Mouse (Mus musculus) myocyte (in vitro differentiated cells): ENCODE measurements around the gene Arel1. TPM values are rescaled to one million over a fixed set of nuclear protein-coding genes. Genes with fewer than 3 reads are reported as not detected.

Source experiments
- H3K27me3 ChIP-seq: one replicate; pipeline ENCODE4 v1.6.1; 2011; ENCODE audit not compliant: control insufficient read depth, insufficient read depth, insufficient read length
- H3K36me3 ChIP-seq: one replicate; pipeline ENCODE4 v1.6.1; 2011; ENCODE audit not compliant: control insufficient read depth, insufficient read depth
- H3K4me2 ChIP-seq: one replicate; pipeline ENCODE4 v1.6.1; 2011; ENCODE audit warnings: low read depth, control low read depth
- H3K4me3 ChIP-seq: one replicate; pipeline ENCODE4 v1.5.1; 2011; ENCODE audit warnings: mild to moderate bottlenecking, control low read depth, moderate library complexity
- H3K79me2 ChIP-seq: one replicate; pipeline ENCODE4 v1.6.1; 2011; ENCODE audit not compliant: control insufficient read depth, insufficient read depth
- H3ac ChIP-seq: one replicate; pipeline ENCODE4 v1.6.1; 2011; ENCODE audit not compliant: control insufficient read depth, insufficient read length
- CEBPB ChIP-seq: IDR thresholded peaks from 2 replicates; pipeline ENCODE4 v1.6.1; 2011; ENCODE audit warnings: mild to moderate bottlenecking, moderate library complexity; ENCODE audit not compliant: poor library complexity, insufficient read depth, severe bottlenecking
- E2F4 ChIP-seq: IDR thresholded peaks from one replicate; pipeline ENCODE4 v1.6.1; 2011; ENCODE audit warnings: mild to moderate bottlenecking, control low read depth, moderate library complexity; ENCODE audit not compliant: insufficient read depth
- MAX ChIP-seq: IDR thresholded peaks from one replicate; pipeline ENCODE4 v1.6.1; 2011; ENCODE audit warnings: low read depth, mild to moderate bottlenecking, control low read depth
- MYOD1 ChIP-seq, 3 experiments: IDR thresholded peaks; one replicate each; pipeline ENCODE4 v1.6.1; 2011; ENCODE audit warnings: control low read depth in 2 of 3, low read depth in 2 of 3, mild to moderate bottlenecking in 2 of 3, moderate library complexity in 1 of 3; ENCODE audit not compliant: insufficient read length in 2 of 3, control insufficient read depth in 1 of 3
- MYOG ChIP-seq, 3 experiments: IDR thresholded peaks; one replicate each; pipeline ENCODE4 v1.6.1; 2011; ENCODE audit warnings: control low read depth in 2 of 3, low read depth in 2 of 3, mild to moderate bottlenecking in 2 of 3; ENCODE audit not compliant: insufficient read length in 2 of 3, control insufficient read depth in 1 of 3, insufficient read depth in 1 of 3
- POLR2A ChIP-seq: IDR thresholded peaks from one replicate; pipeline ENCODE4 v1.6.1; 2011; ENCODE audit warnings: low read depth, mild to moderate bottlenecking, control low read depth, moderate library complexity; ENCODE audit not compliant: insufficient read length
- POLR2AphosphoS2 ChIP-seq: IDR thresholded peaks from one replicate; pipeline ENCODE4 v1.6.1; 2011; ENCODE audit warnings: low read depth, control low read depth; ENCODE audit not compliant: insufficient read length
- REST ChIP-seq: IDR thresholded peaks from one replicate; pipeline ENCODE4 v1.6.1; 2011; ENCODE audit warnings: mild to moderate bottlenecking, control low read depth, moderate library complexity; ENCODE audit not compliant: insufficient read depth, insufficient read length
- SRF ChIP-seq: IDR thresholded peaks from one replicate; pipeline ENCODE4 v1.6.1; 2011; ENCODE audit warnings: low read depth; ENCODE audit not compliant: control insufficient read depth, insufficient read length
- TCF12 ChIP-seq: IDR thresholded peaks from one replicate; pipeline ENCODE4 v1.6.1; 2011; ENCODE audit warnings: mild to moderate bottlenecking, control low read depth; ENCODE audit not compliant: poor library complexity, insufficient read depth, severe bottlenecking
- TCF3 ChIP-seq: IDR thresholded peaks from one replicate; pipeline ENCODE4 v1.6.1; 2011; ENCODE audit warnings: low read depth, control low read depth; ENCODE audit not compliant: insufficient read length
- USF1 ChIP-seq: IDR thresholded peaks from one replicate; pipeline ENCODE4 v1.6.1; 2011; ENCODE audit warnings: low read depth, mild to moderate bottlenecking, control low read depth, moderate library complexity
- polyA plus RNA-seq: library from polyadenylated mRNA; unstranded; fragments of >200 nt; fragmentation: generic; extraction: Trizol; gene quantifications from one replicate; pipeline ENCODE4 v1.2.1, GENCODE M21; 2012; ENCODE audit warnings: missing spikeins

The Arel1 gene
- 17.4 TPM for polyA plus RNA-seq

- peak; percentile 51 for TF ChIP-seq POLR2A
- TF ChIP-seq MYOD1 (IDR thresholded peaks at IDR 0.05; ENCODE audit: control insufficient read depth in 1 of 3, insufficient read length in 2 of 3, low read depth in 2 of 3): no peak
- no peak for TF ChIP-seq E2F4
- TF ChIP-seq USF1: no peak
- no peak for TF ChIP-seq TCF3
- TF ChIP-seq MAX: peak; percentile 44
- no peak for TF ChIP-seq MYOG (IDR thresholded peaks at IDR 0.05; ENCODE audit: control insufficient read depth in 1 of 3, insufficient read depth in 1 of 3, insufficient read length in 2 of 3, low read depth in 2 of 3)
- no peak for TF ChIP-seq CEBPB
- no peak for TF ChIP-seq REST
- no peak for TF ChIP-seq SRF
- TF ChIP-seq POLR2AphosphoS2: peak; percentile 34
- TF ChIP-seq TCF12: no peak
- Histone ChIP-seq H3ac (peak within 1 kb of the TSS; percentile 25), H3K4me2 (peak within 1 kb of the TSS; percentile 96), H3K4me3 (peak within 1 kb of the TSS; percentile 92), H3K27me3 (no peaks in the 10 kb centered on the region), H3K79me2 (peaks cover 66% of the 10 kb centered on the region), H3K36me3 (peaks cover 23% of the 10 kb centered on the region)
These were observed at the start of gene Arel1, which contains the start of gene Fcf1 for GRCm38 (mm10) chr12:84970428-84971096. Gene Arel1 (minus strand): TSS chr12:84970900. Gene Fcf1 (plus strand): TSS chr12:84970897.

- no peaks in the 10 kb centered on the region for H3K27me3 ChIP-seq
- peaks cover 39% of the 10 kb centered on the region for H3K36me3 ChIP-seq
- no peak overlapping the region for H3K4me3 ChIP-seq
- TF ChIP-seq SRF (no peak), POLR2AphosphoS2 (no peak), TCF12 (no peak), E2F4 (no peak), MAX (no peak), MYOD1 (IDR thresholded peaks at IDR 0.05; ENCODE audit: control insufficient read depth in 1 of 3, insufficient read length in 2 of 3, low read depth in 2 of 3) (no peak), MYOG (IDR thresholded peaks at IDR 0.05; ENCODE audit: control insufficient read depth in 1 of 3, insufficient read depth in 1 of 3, insufficient read length in 2 of 3, low read depth in 2 of 3) (no peak), USF1 (no peak), REST (no peak), POLR2A (no peak)
- no peak overlapping the region for H3K4me2 ChIP-seq
- peaks cover 60% of the 10 kb centered on the region for H3K79me2 ChIP-seq
- H3ac ChIP-seq: no peak overlapping the region
These were observed 41.5 kb upstream of the Arel1 start for GRCm38 (mm10) chr12:85012185-85012584.

- Histone ChIP-seq H3K4me3 (no peak overlapping the region), H3ac (no peak overlapping the region), H3K4me2 (no peak overlapping the region), H3K79me2 (peaks cover 72% of the 10 kb centered on the region), H3K27me3 (no peaks in the 10 kb centered on the region), H3K36me3 (peaks cover 28% of the 10 kb centered on the region)
- TF ChIP-seq CEBPB (no peak), SRF (no peak), TCF12 (no peak), MYOD1 (IDR thresholded peaks at IDR 0.05; ENCODE audit: control insufficient read depth in 1 of 3, insufficient read length in 2 of 3, low read depth in 2 of 3) (no peak), USF1 (no peak), TCF3 (no peak), POLR2A (no peak), E2F4 (no peak)
These were observed 39.8 kb upstream of the Arel1 start for GRCm38 (mm10) chr12:85010541-85010940.

GRCm38 (mm10) chr12:85009776-85010175, 39.1 kb upstream of the Arel1 start:
- H3ac ChIP-seq: no peak overlapping the region
- H3K4me2 ChIP-seq: no peak overlapping the region
- no peak overlapping the region for H3K4me3 ChIP-seq
- H3K27me3 ChIP-seq: no peaks in the 10 kb centered on the region
- peaks cover 28% of the 10 kb centered on the region for H3K36me3 ChIP-seq
- peaks cover 80% of the 10 kb centered on the region for H3K79me2 ChIP-seq
- no peak for TF ChIP-seq REST
- TF ChIP-seq POLR2AphosphoS2: no peak
- TF ChIP-seq SRF: no peak
- no peak for TF ChIP-seq MYOG (IDR thresholded peaks at IDR 0.05; ENCODE audit: control insufficient read depth in 1 of 3, insufficient read depth in 1 of 3, insufficient read length in 2 of 3, low read depth in 2 of 3)
- no peak for TF ChIP-seq POLR2A
- no peak for TF ChIP-seq E2F4
- no peak for TF ChIP-seq MAX

GRCm38 (mm10) chr12:85007021-85007420, 36.3 kb upstream of the Arel1 start:
- TF ChIP-seq TCF12 (no peak), MYOG (IDR thresholded peaks at IDR 0.05; ENCODE audit: control insufficient read depth in 1 of 3, insufficient read depth in 1 of 3, insufficient read length in 2 of 3, low read depth in 2 of 3) (no peak), TCF3 (no peak), E2F4 (no peak), CEBPB (no peak), SRF (no peak), MAX (no peak), POLR2AphosphoS2 (no peak), POLR2A (no peak), USF1 (no peak), MYOD1 (IDR thresholded peaks at IDR 0.05; ENCODE audit: control insufficient read depth in 1 of 3, insufficient read length in 2 of 3, low read depth in 2 of 3) (no peak), REST (no peak)
- Histone ChIP-seq H3K27me3 (no peaks in the 10 kb centered on the region), H3K36me3 (peaks cover 29% of the 10 kb centered on the region), H3ac (no peak overlapping the region), H3K4me2 (no peak overlapping the region), H3K79me2 (peaks cover 98% of the 10 kb centered on the region), H3K4me3 (no peak overlapping the region)
